Mouse (Mus musculus) erythroblast, embryonic 14.5 days (primary cell): Measurements from ENCODE around the gene Ubl3.

ENCODE experiments used
- GATA1 ChIP-seq: IDR thresholded peaks from 2 replicates; pipeline ENCODE4 v1.6.1; 2012; ENCODE audit warnings: low read length, inconsistent platforms, mixed read lengths
- TAL1 ChIP-seq: IDR thresholded peaks from 3 replicates; pipeline ENCODE4 v1.6.1; 2012; ENCODE audit warnings: low read length, inconsistent platforms, mixed read lengths

DNA sequence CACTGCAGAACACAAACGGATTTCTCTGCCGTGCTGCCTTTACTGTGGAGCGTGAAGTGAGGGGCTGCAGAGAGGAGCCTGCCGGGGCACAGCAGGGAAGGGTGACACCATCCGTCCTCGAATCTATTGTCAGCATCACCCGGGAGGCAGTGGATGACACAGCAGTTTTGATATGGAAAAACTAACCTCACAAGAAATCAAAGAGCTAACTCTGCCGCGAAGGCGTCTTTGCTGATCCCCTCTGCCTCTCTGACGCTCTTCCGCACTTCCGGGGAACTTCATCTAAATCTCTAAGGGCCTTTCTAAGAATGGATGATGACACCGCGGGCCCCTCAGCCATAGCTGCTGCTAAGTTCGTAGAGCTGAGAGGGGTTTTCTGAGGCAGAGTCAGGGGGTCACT is 2.1 kb upstream of the Ubl3 start:
- TF ChIP-seq GATA1 (no peak), TAL1 (no peak)
